Mouse (Mus musculus): ENCODE measurements around the gene St6galnac6.
A peak's percentile ranks its signal among the peaks of the same experiment; 100 is the strongest.

Gene St6galnac6

GRCm38 (mm10) chr2:32599409-32599808, at the start of gene St6galnac6:
TSS of gene St6galnac6 (plus strand) at chr2:32599709.
- DNase-seq, result no peak

GRCm38 (mm10) chr2:32549764-32550163, 49.7 kb upstream of the St6galnac6 start:
- no peak for DNase-seq

GRCm38 (mm10) chr2:32551236-32551635, 48.3 kb upstream of the St6galnac6 start:
- DNase-seq, result no peak

DNA sequence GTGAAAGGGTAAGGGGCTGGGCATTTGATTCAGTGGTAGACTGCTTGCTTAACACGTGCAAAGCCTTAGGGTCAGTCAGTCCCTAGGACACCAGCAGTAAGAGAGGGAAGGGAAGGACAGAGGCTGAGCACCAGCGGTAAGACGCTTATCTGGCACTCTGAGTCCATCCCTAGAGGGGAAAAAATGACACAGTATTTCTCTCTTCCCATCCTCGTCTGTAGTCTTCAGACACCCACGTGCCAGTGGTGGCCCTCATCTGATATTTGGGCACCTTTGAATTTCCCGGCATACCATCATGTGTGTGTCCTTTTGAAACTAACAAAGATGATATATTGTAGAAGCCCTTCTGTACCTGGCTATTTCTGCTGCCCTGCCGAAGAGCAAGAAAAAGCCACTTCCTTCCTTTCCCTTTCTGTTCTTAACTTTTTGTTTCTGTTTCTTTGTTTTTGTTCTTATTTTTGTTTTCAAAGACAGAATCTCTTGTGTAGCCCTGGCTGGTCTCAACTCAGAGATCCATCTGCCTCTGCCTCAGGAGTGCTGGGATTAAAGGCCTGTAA, 45.8 kb upstream of the St6galnac6 start:
- no peak for DNase-seq

DNA sequence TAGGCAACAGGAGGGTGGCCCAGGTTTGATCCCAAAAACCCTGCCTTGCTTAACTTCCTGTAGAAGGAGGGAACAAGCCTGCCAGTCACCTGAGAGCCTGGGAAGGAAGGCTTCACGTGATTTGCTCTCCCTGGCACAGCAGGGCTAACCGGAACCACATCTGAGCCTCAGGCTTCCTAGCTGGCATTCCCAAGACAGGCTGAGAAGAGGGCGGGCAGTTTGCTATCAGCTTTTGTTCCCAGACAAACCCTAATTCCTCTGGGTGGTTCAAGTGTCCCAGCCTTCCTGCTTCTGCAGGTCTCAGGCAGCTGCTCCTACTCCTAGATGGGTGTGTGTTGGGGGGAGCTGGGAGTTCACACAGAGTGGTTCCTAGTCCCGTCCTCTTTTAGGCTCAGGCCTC, 44.0 kb upstream of the St6galnac6 start:
- DNase-seq, result peak; percentile 31

DNA sequence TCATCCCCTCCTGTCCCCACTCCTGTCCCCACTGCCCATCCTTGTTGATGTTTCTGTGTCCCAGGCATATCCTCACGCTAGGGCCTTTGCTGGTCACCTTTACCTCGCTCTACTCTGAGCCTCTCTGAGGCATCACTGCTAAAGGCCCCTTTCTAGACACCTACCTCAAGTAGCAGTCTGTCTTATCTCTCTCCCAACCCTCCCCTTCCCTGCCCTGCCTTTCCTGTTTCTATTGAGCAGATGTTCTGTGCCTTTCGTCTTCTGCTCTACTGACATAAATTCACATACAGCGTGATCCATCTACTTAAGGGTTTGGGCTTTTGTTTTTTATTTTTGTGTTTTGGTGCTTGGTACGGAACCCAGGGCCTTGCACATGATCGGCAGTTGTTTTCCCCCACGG, 43.5 kb upstream of the St6galnac6 start:
- no peak for DNase-seq

GRCm38 (mm10) chr2:32559570-32559969, 39.9 kb upstream of the St6galnac6 start:
- DNase-seq, result no peak

DNA sequence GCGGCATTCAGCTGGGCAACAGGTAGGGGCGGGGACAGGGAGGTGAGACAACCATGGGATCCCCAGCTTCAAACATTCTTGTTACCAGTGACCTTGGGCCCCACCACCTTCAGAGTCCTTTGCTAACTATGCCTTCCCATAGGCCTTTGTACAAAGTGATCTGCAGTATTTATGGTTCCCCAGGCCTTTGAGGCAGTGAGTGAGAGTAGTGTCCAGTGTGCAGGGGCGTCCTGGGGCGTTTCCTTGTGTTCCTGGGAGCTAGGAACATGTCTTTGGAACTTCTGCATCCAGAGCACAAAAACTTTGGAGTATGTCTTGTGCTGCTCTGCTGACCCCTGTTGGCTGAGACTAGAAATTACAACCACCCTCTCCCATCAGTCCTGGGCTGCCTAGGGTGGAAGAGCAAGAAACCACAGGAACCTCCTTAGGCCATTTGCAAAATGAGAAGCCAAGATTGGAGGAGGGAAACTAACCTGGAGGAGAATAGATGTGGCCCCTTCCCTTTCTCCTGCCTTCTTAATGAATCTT, 32.9 kb upstream of the St6galnac6 start:
- DNase-seq, result peak; percentile 75

DNA sequence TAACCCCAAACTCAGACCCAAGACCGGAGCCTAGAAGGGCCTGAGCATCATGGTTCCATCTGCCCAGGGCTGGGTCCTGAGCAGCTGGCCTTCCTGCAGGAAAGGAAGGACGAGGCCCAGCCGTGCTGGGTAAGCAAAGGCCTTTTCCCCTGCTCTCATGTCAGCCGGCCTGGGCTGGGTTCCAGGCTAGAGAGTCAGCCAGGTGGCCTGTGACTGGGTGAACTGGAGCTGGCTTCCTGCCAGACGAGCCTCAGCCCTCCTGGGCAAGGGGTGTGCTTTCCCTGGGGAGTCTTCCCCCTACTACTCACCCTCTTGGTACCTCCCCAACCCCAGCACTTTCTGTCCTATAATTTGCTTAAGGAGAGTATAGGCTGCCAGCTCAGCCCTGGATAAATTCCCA, 31.4 kb upstream of the St6galnac6 start:
- no peak for DNase-seq

DNA sequence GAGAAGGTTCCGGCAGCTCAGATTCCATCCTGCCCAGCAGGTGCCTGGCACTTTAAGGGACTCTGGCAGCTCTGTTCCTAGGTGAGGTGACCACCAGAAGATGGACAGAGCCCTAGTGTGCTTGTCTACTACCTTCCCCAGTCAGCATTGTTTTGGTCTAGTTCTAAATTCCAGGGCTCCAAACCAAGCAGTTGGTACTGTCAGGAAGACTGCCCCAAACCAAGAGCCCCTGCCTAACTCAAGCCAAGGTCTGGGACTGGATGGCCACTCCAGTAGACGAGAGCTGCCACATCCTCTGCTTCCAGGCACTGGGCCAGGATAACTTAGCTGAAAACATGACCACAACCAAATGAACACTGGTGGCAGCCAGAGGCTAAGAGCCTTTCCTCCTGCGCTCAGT, 30.6 kb upstream of the St6galnac6 start:
- DNase-seq, result no peak

DNA sequence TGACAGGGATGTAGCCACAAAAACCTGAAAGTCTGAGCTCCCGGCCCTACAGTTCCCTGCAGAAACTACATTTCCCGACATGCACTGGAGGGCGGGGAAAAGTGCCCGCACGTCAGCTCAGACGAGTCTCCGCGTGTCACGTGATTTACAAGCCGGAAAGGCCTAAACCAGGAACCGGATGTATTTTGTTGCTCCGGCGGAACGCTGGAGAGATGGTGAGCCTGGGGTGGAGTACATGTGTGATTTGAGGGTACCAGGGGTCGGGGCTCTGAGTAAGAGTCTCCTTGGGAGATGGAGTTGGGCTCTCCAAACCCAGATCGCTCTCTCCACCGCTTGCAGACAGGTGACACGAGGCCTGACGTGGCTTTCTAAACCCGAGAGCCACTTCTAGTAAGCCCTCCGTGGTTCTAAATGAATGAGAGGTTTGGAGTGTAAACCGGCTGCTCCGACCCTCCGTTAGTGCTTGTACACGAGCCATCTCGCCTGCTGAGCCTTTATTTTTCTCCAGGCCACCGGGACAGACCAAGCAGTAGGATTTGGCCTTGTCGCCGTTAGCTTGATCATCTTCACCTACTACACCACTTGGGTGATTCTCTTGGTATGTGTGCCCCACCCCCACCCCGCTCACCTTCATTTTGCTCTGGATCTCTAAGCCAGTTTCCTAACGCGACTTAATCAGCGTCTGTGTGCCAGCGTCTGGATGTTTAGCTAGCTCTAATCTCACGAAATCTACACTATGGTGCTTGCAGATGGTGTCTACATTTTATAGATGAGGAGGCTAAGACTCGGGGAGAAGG, 28.6 kb upstream of the St6galnac6 start, which contains the start of gene Dpm2:
Gene Dpm2, plus strand, starts transcription at position 161 of the 797 bp plus-strand sequence.
- DNase-seq, result peak; percentile 90

DNA sequence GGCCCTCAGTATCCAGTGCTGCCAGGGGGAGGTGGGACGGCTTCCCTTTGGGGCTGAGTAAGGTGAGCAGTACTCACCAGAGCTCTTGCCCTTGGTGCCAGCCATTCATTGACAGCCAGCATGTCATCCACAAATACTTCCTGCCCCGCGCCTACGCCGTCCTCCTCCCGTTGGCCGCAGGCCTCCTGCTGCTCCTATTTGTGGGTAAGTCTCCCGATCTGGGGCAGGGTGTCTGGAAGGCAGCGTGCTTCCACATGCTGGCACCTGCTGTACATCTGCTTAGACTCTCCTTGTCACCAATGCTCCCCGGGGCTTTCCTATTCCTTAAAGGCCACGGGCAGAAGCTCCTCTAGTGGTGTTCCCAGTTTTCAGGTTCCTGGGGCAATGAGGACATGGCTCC, 27.3 kb upstream of the St6galnac6 start:
- DNase-seq, result no peak

DNA sequence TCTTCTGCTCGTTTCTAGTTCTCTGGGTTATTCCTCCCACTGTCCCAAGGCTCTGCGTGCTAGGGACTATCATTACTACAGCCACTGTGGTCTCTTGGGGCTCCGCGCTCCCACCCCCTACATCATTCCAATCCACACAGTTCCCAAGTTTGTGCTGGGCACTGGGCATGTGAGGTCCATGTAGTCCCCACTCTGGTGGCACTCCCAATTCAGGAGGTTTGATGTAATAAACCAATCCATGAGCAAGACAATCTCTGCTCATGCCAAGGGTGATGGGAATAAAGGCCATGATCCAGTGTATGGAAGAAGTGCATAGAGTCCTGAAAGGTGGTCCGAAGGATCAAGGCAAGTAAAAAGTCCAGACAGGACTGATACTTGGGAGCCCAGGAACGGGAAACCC, 25.0 kb upstream of the St6galnac6 start, which contains the start of gene Pip5kl1:
Gene Pip5kl1, plus strand, starts transcription at position 301 of the 400 bp plus-strand sequence.
- DNase-seq, result no peak

DNA sequence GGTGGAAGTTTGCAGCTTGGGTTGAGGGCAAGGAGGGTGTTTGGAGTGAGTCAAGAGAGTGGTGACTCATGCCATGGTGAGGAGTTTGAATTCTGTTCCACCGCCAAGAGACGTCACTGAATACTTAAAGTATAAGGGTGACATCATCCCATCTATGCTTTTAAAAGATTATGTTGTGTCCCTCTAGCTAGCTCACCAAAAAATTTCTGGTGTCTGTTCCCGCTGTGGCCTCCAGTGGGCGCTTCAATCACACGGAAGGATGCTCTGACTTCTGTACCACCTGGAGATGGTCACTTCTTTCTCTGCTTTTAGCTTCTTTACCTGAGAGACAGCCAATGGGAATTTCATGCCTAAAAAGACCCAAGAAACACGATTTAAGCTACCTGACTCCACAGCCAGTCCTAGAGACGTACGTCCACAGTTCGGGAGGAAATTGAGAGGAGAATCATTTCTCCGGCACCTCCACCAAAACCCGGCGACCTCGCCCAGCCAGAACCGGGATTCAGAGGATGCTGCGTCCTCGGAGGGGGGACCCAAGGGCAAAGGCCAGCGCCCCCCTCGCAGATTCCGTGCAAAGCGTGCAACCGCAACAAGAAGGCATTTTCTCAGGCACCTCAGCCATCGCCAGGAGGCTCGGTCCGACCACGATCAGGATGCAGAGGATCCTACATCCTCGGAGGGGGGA, 24.5 kb upstream of the St6galnac6 start:
- peak; percentile 59 for DNase-seq

DNA sequence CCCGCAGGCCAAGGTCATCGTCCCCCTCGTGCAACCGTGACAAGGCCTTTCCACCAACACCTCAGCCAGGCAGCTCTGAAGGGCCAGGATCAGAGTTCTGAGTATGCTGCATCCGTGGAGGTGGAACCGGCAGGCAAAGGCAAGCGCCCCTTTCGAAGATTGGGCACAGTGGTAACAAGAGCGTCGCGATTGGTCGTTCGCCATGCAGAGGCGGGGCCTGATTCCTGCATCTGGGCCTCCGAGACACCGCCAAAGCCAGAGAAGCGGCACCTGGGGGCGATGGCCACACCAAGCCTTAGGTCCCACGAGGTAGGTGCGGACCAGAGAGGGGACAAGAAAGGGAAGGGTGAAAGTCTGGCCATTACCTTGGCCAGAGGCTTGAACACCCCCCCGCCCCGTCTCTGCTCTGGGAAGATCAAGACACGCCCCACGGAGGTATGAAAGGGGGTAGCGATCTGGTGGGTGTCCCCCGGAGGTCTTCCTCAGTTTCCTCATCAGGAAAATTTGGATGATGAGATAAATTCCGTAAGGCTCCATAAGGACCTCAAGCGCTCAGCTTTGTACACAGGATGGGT, 23.8 kb upstream of the St6galnac6 start, which contains the start of gene 9430097D07Rik:
Gene 9430097D07Rik, minus strand, starts transcription at position 99 of the 575 bp plus-strand sequence.
- no peak for DNase-seq

GRCm38 (mm10) chr2:32576532-32576931, 23.0 kb upstream of the St6galnac6 start:
- DNase-seq, result no peak

- peak; percentile 50 for DNase-seq
Observed at GRCm38 (mm10) chr2:32578146-32579046, 21.1 kb upstream of the St6galnac6 start.

DNA sequence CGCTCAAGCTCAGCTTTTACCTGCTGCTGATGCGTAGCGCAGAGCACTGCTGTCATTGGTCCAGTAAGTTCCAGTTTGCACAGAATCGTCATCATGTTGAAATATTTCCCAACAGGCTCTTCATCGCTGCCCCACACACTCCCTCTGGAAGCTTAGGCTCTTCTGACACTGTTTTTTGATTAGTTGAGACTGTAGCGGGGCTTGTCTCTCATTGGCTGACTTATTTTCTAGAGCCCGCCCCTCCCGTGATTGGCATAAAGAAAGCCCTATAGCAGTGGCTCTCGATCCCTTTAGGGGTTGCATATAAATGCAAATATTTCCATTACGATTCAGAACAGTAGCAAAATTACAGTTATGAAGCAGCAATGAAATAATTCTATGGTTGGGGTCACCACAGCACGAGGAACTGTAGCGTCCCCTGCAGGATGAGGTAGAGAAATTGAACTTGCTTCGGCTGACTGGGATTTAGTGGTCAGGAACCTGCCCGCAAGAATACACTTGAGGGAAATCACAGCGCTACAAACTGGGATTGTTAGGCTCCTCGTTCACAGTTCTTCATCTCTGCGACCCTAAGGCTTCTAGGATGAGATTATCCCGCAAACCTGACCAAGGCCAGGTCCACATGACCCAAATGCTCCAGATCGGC, 17.9 kb upstream of the St6galnac6 start:
- DNase-seq, result peak; percentile 32

DNA sequence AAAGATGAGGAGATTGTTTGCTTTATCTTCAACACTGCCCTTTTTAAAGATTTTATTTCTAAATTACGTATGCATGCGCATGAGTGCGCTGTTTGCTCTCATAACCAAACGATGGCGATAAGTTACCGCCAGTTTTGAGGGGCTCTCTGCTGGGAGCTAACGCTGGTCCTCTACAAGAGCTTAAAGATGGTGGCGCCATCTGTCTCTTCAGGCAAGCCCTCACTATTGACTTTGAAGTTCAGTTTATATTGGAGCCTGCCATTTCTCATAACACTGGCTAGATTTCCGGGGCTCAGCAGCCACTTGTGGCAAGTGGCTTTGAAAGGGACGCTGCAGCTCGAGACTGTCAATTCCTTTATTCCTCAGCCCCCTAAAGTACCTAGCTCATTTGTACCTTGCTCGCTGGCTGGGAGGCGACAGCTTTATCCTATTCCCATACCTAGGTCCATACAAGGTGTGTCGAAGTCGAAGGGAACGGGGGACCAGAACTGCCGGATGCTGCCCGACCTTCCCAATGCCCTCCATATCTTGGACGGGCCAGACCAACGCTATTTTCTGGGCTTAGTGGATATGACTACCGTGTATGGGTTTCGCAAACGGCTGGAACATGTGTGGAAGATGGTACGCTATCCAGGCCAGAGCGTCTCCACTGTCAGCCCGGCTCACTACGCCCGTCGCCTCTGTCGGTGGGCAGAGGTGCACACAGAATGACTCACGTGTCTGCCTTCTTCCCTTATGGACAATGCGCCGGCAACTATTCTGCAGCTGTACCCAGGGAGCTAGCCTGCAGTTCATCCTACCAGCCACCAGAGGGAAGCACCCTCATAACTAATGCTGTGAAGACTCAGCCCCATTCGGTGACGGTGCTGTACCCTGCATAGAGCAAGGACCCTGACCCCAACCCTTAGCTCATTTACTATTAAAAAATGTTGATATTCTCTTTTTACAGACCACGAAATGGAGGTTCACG, 16.4 kb upstream of the St6galnac6 start:
- DNase-seq, result peak; percentile 82

GRCm38 (mm10) chr2:32585149-32585714, 14.3 kb upstream of the St6galnac6 start:
- no peak for DNase-seq
